Mouse (Mus musculus) embryonic facial prominence, embryonic 11.5 days (tissue): ENCODE measurements around the gene Notch4. TPM values are rescaled to one million over a fixed set of nuclear protein-coding genes. Genes with fewer than 3 reads are reported as not detected.
A peak's percentile ranks its signal among the peaks of the same experiment; 100 is the strongest.

Source experiments
- ATAC-seq: fragments of 200-750 bp; cut with Nextera tagmentation; replicated peaks from 2 replicates; pipeline ENCODE4 v1.8.0; 2017; ENCODE audit warnings: low read depth; ENCODE audit not compliant: insufficient number of reproducible peaks, low FRiP score, low TSS enrichment
- DNase-seq: peaks from one replicate; pipeline ENCODE4 v3.0.0-alpha.2; 2015; ENCODE audit warnings: low spot score
- H3K27ac ChIP-seq: fragments of 300-500 bp; sonication (generic); replicated peaks from 2 replicates; pipeline ENCODE4 v1.5.1; 2014; ENCODE audit warnings: mild to moderate bottlenecking, low read depth, low read length, control low read depth
- H3K27me3 ChIP-seq: fragments of 300-500 bp; sonication (generic); 2 replicates; pipeline ENCODE4 v1.6.1; 2014; ENCODE audit warnings: mild to moderate bottlenecking, low read length, moderate library complexity, mixed read lengths; ENCODE audit not compliant: control insufficient read depth, insufficient read depth
- H3K36me3 ChIP-seq: fragments of 300-500 bp; sonication (generic); replicated peaks from 2 replicates; pipeline ENCODE4 v1.6.1; 2014; ENCODE audit warnings: low read depth, mild to moderate bottlenecking, low read length, moderate library complexity, mixed read lengths; ENCODE audit not compliant: control insufficient read depth, insufficient read depth
- H3K4me1 ChIP-seq: fragments of 300-500 bp; sonication (generic); 2 replicates; pipeline ENCODE4 v1.6.1; 2014; ENCODE audit warnings: low read length, mixed read lengths; ENCODE audit not compliant: control insufficient read depth, insufficient read depth
- H3K4me2 ChIP-seq: fragments of 300-500 bp; sonication (generic); 2 replicates; pipeline ENCODE4 v1.6.1; 2014; ENCODE audit warnings: low read depth, mild to moderate bottlenecking, control low read depth, low read length, moderate library complexity
- H3K4me3 ChIP-seq: fragments of 300-500 bp; sonication (generic); 2 replicates; pipeline ENCODE4 v1.5.1; 2014; ENCODE audit warnings: low read depth, low read length, control low read depth
- H3K9ac ChIP-seq: fragments of 300-500 bp; sonication (generic); replicated peaks from 2 replicates; pipeline ENCODE4 v1.6.1; 2014; ENCODE audit warnings: mild to moderate bottlenecking, control low read depth, low read length
- H3K9me3 ChIP-seq: fragments of 300-500 bp; sonication (generic); replicated peaks from 2 replicates; pipeline ENCODE4 v1.6.1; 2016; ENCODE audit warnings: mild to moderate bottlenecking, low read length, inconsistent platforms, mixed read lengths; ENCODE audit not compliant: control insufficient read depth
- WGBS: fragments of 180-500 bp; shearing (Covaris S2); extraction: QIAGEN DNeasy Blood & Tissue Kit; methylation state at CpG from one replicate; pipeline ENCODE4 v1.1.7; 2014; 5-methylcytosine and 5-hydroxymethylcytosine counted together
- polyA plus RNA-seq: library from polyadenylated mRNA; unstranded; fragments of >200 nt; fragmentation: Nextera tagmentation; extraction: Ambion mirVana; gene quantifications from 2 replicates; pipeline ENCODE4 v1.2.1, GENCODE M21; 2014

The Notch4 gene
- polyA plus RNA-seq, 1 experiment from 2014 or later = 4.8 TPM

DNA sequence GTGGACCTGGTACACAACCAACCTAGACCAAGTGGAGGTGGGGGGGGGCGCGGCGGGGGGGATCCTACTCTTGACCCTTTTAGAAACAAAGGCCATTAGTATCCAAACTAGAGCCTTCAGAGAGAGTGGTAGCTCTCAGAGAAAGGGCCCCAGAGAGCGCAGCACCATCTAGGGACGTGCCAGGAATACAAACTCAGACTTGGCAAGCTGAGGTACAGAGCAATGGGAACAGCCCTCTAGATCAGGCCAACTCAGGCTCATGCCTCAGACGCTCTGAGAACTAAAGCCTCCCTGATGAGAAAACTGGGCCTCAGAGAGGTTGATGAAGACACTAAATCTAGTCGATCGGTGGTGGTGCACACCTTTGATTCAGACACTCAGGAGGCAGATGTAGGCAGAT is 21.1 kb downstream of the Notch4 start:
- no peak overlapping the region for H3K4me3 ChIP-seq
- DNase-seq (no peak), ATAC-seq (no peak)
- 89% methylated on average over 8 of the region's 8 CpGs for WGBS
- H3K4me1 ChIP-seq = peaks cover 13% of the 10 kb centered on the region
- H3K27me3 ChIP-seq = no peaks in the 10 kb centered on the region
- H3K9me3 ChIP-seq = no peaks in the 10 kb centered on the region
- H3K4me2 ChIP-seq = no peak overlapping the region
- no peaks in the 10 kb centered on the region for H3K36me3 ChIP-seq
- no peak overlapping the region for H3K27ac ChIP-seq
- no peak overlapping the region for H3K9ac ChIP-seq

DNA sequence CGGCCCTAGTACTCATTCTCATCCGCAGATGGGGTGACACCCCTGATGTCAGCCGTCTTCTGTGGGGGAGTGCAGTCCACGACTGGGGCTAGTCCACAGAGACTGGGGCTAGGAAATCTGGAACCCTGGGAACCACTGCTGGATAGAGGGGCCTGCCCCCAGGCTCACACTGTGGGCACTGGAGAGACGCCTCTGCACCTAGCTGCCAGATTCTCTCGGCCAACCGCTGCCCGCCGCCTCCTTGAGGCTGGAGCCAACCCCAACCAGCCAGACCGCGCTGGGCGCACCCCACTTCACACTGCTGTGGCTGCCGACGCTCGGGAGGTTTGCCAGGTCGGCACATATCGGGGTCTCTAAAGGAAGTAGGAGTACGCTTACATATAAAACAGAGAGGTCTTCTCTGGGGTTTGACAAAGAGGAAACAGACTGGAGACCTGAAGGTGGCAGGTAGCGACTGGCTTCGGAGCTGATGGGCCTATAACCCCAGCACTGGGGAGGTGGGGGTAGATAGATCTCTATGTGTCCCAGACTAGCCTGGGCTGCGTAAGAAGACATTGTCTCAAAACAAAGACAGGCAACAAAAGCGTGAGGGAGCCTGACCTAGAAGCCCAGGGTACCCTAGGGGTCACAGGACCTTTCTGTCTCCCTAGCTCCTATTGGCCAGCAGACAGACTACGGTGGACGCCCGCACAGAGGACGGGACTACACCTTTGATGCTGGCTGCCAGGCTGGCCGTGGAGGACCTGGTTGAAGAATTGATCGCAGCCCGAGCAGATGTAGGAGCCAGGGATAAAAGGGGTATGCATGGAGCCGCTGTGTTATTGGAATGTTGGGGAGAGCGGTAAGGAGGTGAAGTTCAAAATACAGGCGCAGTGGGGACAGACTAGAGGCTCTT is 22.1 kb downstream of the Notch4 start:
- H3K27ac ChIP-seq = peak overlapping the region; percentile 95
- WGBS = 27% methylated on average over 32 of the region's 32 CpGs
- H3K4me3 ChIP-seq = peak overlapping the region; percentile 52
- DNase-seq (peak; percentile 24), ATAC-seq (0 out of 2 replicates have a peak, but pooled peaks have one; percentile 0)
- peak overlapping the region; percentile 91 for H3K4me2 ChIP-seq
- no peaks in the 10 kb centered on the region for H3K27me3 ChIP-seq
- peak overlapping the region; percentile 86 for H3K9ac ChIP-seq
- H3K36me3 ChIP-seq = no peaks in the 10 kb centered on the region
- H3K4me1 ChIP-seq = peaks cover 22% of the 10 kb centered on the region
- no peaks in the 10 kb centered on the region for H3K9me3 ChIP-seq

- Histone ChIP-seq H3K27ac (peak overlapping the region; percentile 95), H3K27me3 (no peaks in the 10 kb centered on the region), H3K4me3 (peak overlapping the region; percentile 52), H3K9ac (peak overlapping the region; percentile 86), H3K4me2 (peak overlapping the region; percentile 91), H3K9me3 (no peaks in the 10 kb centered on the region), H3K4me1 (peaks cover 25% of the 10 kb centered on the region), H3K36me3 (no peaks in the 10 kb centered on the region)
- DNase-seq (peak; percentile 95), ATAC-seq (peak; percentile 74)
- under 1% methylated on average over 37 of the region's 38 CpGs for WGBS
Observed at GRCm38 (mm10) chr17:34586796-34587422, 22.8 kb downstream of the Notch4 start.

DNA sequence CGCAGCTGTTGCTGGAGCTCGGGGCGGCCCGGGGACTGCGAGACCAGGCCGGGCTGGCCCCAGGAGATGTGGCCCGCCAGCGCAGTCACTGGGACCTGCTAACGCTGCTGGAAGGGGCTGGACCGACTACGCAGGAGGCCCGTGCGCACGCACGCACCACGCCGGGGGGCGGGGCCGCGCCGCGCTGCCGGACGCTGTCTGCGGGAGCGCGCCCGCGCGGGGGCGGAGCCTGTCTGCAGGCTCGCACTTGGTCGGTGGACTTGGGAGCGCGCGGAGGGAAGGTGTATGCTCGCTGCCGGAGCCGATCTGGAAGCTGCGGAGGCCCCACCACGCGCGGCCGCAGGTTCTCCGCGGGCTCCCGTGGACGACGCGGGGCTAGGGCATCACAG is 23.3 kb downstream of the Notch4 start:
- Histone ChIP-seq H3K9me3 (no peaks in the 10 kb centered on the region), H3K4me3 (peak overlapping the region; percentile 52), H3K4me1 (peaks cover 25% of the 10 kb centered on the region), H3K36me3 (no peaks in the 10 kb centered on the region), H3K9ac (peak overlapping the region; percentile 86), H3K4me2 (peak overlapping the region; percentile 91), H3K27ac (peak overlapping the region; percentile 95), H3K27me3 (no peaks in the 10 kb centered on the region)
- ATAC-seq (peak; percentile 81), DNase-seq (peak; percentile 96)
- WGBS = under 1% methylated on average over 50 of the region's 50 CpGs

GRCm38 (mm10) chr17:34587814-34588213 is 23.7 kb downstream of the Notch4 start:
- Histone ChIP-seq H3K36me3 (no peaks in the 10 kb centered on the region), H3K4me3 (peak overlapping the region; percentile 52), H3K4me2 (peak overlapping the region; percentile 91), H3K9me3 (no peaks in the 10 kb centered on the region), H3K27me3 (no peaks in the 10 kb centered on the region), H3K27ac (peak overlapping the region; percentile 95), H3K9ac (peak overlapping the region; percentile 86), H3K4me1 (peaks cover 25% of the 10 kb centered on the region)
- no peak for DNase-seq
- 6% methylated on average over 19 of the region's 19 CpGs for WGBS
- no peak for ATAC-seq

DNA sequence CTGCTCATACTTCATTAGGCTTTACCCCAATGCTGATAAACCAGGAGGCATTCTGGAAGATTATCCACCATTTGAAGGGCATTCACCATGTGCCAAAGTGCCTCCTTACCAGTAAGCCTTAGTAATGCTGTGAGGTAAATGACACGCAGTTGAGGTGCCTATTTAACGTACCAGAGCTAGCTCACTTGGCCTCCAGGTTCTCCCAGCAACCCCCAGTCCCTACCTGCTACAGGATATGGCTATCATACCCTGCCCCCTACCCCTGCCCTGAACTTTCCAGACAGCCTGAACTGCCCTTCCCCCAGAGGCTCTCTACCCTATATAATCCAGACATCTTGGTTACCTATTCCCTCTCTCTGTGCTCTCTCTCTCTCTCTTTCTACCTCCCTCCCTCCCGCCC is 24.7 kb downstream of the Notch4 start:
- no peak overlapping the region for H3K4me2 ChIP-seq
- peaks cover 27% of the 10 kb centered on the region for H3K4me1 ChIP-seq
- no peaks in the 10 kb centered on the region for H3K27me3 ChIP-seq
- no peaks in the 10 kb centered on the region for H3K36me3 ChIP-seq
- H3K9ac ChIP-seq = no peak overlapping the region
- DNase-seq (no peak), ATAC-seq (no peak)
- no peak overlapping the region for H3K27ac ChIP-seq
- no peaks in the 10 kb centered on the region for H3K9me3 ChIP-seq
- H3K4me3 ChIP-seq = no peak overlapping the region
- WGBS = 49% methylated on average over 3 of the region's 3 CpGs

- no peak for ATAC-seq
- H3K4me1 ChIP-seq = peaks cover 32% of the 10 kb centered on the region
- no peaks in the 10 kb centered on the region for H3K27me3 ChIP-seq
- H3K4me3 ChIP-seq = no peak overlapping the region
- H3K27ac ChIP-seq = no peak overlapping the region
- no peaks in the 10 kb centered on the region for H3K9me3 ChIP-seq
- no peaks in the 10 kb centered on the region for H3K36me3 ChIP-seq
- 43% methylated on average over 7 of the region's 7 CpGs for WGBS
- DNase-seq = no peak
- H3K4me2 ChIP-seq = no peak overlapping the region
- no peak overlapping the region for H3K9ac ChIP-seq
Observed at GRCm38 (mm10) chr17:34589206-34589605, 25.1 kb downstream of the Notch4 start.

- H3K4me3 ChIP-seq = peak within 1 kb of the TSS; percentile 15; the same call in 1 of the 2 replicates
Observed at GRCm38 (mm10) chr17:34589681-34590101, 25.6 kb downstream of the Notch4 start, which contains the start of gene Gpsm3. Gpsm3 (plus strand) TSS chr17:34589806.

More at GRCm38 (mm10) chr17:34589681-34590101, 25.6 kb downstream of the Notch4 start, which contains the start of gene Gpsm3:
- no peak for ATAC-seq
- H3K4me2 ChIP-seq = no peak within 1 kb of the TSS
- H3K9me3 ChIP-seq = no peaks in the 10 kb centered on the region
- H3K27ac ChIP-seq = peak within 1 kb of the TSS; percentile 99
- peaks cover 36% of the 10 kb centered on the region for H3K4me1 ChIP-seq
- 12% methylated on average over 7 of the region's 7 CpGs for WGBS
- no peak within 1 kb of the TSS for H3K9ac ChIP-seq
- H3K36me3 ChIP-seq = no peaks in the 10 kb centered on the region
- no peaks in the 10 kb centered on the region for H3K27me3 ChIP-seq
- peak; percentile 36 for DNase-seq
